Mouse (Mus musculus) stomach, postnatal 0 days (tissue): ENCODE results near the gene Psg22.

Experiments
- CTCF ChIP-seq: IDR thresholded peaks from 2 replicates; pipeline ENCODE4 v1.5.1; 2016; ENCODE audit warnings: antibody characterized with exemption, low read depth, mild to moderate bottlenecking, moderate library complexity
- EP300 ChIP-seq: optimal IDR thresholded peaks from 2 replicates; pipeline ENCODE3; 2016; ENCODE audit warnings: antibody characterized with exemption

DNA sequence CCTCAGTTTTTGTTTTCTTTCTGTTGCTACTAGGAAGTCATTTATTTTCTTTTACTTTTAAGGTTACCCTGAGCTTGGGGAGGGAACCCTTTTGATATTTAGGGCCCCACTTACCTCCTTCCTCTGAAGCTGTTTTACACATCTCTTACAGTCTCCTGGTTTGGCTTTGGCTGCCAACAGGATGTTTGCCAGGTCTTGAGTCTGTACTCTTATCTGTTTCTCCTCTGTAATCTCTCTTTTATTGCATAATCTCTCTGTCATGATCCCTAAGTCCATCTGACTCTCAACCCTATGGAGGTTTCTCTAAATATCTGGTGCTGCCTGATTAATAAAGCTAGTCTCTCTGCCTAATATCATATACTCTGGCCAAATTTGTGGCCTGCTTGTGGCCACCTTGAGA, 15.2 kb downstream of the Psg22 start:
- TF ChIP-seq CTCF (no peak), EP300 (no peak)
